Mouse (Mus musculus) liver, adult 2 months (tissue): ENCODE data around the gene Hacd2.

Experiments used
- CTCF ChIP-seq: fragments of 200-500 bp; IDR thresholded peaks from 2 replicates; pipeline ENCODE4 v1.5.1; 2011; ENCODE audit warnings: low read depth, low read length, control low read depth
- POLR2A ChIP-seq: fragments of 200-500 bp; IDR thresholded peaks from 2 replicates; pipeline ENCODE4 v1.6.1; 2011; ENCODE audit warnings: low read length, control low read depth; ENCODE audit not compliant: insufficient read depth; ENCODE audit errors: extremely low read depth

- no peak for TF ChIP-seq POLR2A
- TF ChIP-seq CTCF = no peak
Measured at GRCm38 (mm10) chr16:35004356-35004755, 17.9 kb upstream of the Hacd2 start.
